Mouse (Mus musculus) right cerebral cortex, adult 2 months (tissue): Measurements from ENCODE around the gene Frmpd1.

Experiments used
- DNase-seq, 2 experiments: peaks; one replicate each; pipeline ENCODE4 v3.0.0; 2021 to 2022; ENCODE audit warnings: low spot score in 2 of 2

The Frmpd1 gene

GRCm38 (mm10) chr4:45320159-45320816, 135.6 kb downstream of the Frmpd1 start:
- DNase-seq = peak; percentile 87 to 90

GRCm38 (mm10) chr4:45331139-45331538, 146.5 kb downstream of the Frmpd1 start:
- no peak for DNase-seq

DNA sequence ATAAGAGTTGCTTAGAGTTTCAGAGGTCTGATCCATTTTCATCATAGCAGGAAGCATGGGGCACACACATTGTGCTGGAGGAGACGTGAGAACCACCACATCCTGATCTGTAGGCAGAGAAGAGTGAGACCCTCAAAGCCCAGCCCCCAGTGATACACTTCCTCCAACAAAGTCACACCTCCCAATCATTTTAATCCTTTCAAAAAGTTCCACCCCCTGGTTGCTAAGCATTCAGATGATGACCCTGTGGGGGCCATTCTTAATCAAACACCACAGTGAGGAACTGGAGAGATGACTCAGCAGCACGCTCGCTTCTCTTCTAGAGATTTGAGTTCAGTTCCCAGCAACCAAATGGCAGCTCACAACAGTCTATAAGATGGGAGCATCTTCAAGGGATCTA, 147.8 kb downstream of the Frmpd1 start:
- DNase-seq = no peak
